Mouse (Mus musculus) monocyte, adult 5-6 weeks (primary cell): Measurements from ENCODE around the gene Ehf. TPM values are rescaled to one million over a fixed set of nuclear protein-coding genes. Genes with fewer than 3 reads are reported as not detected.

Experiments
- ATAC-seq: fragments of 153-309, 156-312 bp; replicated peaks from 2 replicates; pipeline ENCODE4 v1.8.0; 2017; ENCODE audit warnings: mild to moderate bottlenecking; ENCODE audit not compliant: low TSS enrichment, insufficient number of reproducible peaks, severe bottlenecking, poor library complexity, low FRiP score
- total RNA-seq: library from RNA; stranded (forward); fragments of 200-1000, 200-491, 200-594 nt; gene quantifications from 3 replicates; pipeline ENCODE4 v1.2.3, GENCODE M21; 2017

The Ehf gene
- total RNA-seq, 1 experiment from 2014 or later: 1.1 TPM

DNA sequence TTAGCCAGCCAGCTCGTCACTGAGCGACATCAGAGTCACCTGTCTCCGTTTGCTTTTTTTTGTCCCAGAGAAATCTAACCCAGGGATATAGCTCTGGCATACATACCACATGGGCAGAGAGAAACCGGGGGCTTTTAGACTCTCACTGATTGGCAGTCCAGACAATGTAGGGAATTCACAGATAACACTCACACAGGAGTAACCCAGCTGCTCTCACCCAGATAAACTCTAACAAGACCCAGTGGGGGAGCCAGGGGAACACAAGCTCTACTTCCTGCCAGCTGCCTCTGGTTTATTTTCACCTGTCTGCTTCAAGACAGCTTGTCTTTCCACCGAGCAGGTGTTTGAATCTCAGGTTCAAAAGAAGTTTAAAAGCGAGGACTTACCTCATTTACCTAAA, 409 bp downstream of the Ehf start:
- no peak for ATAC-seq

DNA sequence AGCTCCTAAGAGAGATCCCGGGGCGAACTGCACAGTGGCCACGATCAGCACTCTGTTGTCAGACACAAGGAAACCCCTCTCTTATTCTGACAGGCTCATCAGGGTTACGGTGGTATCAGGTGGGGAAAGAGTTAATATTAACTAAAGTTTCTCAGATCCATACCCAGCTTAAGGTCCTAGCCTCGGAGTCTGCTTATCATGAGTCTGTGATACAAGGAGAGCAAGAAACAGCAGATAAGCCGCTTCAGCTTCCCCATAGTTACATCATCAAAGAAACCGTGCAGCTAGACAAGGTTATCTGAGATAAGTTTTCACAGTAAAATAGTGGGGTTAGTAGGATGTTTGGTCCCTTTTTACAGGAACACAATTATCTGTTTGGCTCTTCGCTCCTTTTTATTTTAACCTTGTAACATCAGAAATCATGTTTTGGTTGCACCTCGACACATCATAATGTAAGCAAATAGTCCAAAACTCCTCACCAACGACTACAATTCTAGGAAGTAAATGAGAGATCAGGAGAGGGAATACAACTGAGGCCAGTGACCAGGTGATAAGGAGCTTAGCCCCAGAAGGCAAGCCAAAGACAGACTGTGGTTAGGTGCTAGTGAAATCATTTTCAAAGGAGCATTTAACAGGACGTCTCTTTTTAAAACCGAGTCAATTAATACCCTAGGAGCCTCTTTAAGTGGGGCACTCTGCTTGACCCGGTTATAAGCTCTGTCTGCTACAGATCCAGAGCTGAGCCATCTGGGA, 4.2 kb downstream of the Ehf start:
- no peak for ATAC-seq

DNA sequence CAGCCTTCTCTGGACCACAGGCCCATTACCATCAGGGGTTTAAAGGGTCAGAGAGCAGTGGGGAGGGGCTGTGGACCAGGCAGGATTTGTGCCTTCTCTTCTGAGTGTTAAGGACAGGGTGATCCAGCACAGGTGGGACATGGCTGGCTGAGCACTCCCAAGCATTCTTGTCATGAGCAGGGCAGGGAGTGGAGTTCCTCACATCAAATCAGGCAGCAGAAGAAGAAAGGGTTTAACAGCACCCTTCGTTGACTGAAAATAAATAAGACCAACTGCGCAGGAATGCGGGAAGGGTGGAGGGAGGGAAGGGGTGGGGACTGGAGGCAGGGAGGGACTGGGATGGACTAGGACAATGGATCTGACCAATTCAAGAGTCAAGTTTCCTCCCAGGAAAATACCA, 8.6 kb downstream of the Ehf start:
- no peak for ATAC-seq

DNA sequence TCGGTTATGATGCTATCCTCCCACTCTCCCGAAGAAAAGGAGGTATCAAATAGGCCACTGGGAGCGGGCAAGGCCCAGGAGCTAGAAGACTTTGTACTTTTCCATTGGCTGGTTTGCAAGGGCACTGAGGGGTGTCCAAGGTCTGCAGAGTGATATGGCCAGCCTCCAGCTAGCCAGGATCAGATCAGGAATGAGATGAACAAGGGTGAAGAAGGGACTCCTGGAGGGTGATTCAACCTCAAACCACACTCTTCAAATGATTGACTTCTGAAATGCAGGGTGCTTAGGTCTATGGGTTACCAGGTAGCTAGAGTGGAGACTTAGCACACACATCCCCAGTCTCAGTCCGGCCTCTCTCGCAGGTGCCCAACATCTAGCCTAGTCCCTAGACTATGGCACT, 9.3 kb downstream of the Ehf start:
- no peak for ATAC-seq

DNA sequence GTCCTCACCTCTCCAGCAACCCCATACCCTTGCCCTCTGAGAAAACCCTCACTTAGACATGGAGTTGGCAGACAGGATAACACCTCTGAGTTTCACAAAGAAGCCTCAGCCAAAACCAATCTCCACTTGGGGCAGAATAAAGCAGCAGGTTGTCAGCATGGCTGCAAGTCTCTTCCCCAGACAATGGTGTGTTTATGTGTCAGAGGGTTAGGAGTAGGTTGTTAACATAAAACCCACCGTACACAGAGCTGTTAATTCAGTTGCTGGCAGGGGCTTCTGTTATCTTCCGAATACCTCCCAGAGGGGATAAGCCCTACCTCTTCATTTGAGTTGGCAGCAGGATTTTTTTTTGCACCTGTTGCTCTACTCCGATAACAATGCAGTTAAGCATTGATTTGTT, 9.9 kb downstream of the Ehf start:
- no peak for ATAC-seq

DNA sequence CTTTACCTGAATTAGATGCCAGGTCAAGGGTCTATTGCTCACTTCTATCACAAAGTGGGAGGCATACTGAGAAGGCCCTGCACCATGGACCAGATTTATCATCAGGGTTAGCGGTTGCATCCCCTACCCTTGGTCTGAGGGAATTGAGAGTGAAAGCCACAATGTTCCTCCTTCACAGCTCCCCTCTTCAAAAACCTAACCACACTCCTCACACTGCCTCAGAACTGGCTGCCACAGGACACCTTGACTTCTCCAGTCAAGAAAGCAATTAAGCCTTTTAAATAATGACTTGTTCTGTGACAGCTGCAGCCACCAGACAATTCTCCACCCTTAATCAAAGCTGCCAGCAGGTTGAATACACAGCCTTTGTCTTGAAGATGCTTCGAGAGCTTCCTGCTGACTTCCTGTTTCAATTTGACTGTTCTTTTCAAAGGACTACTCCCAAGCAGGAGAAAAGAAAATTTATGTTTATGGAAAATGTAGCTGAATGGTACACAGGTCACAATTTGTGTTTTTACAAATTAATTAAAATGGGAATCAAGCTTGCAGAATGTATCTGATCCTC, 12.3 kb downstream of the Ehf start:
- no peak for ATAC-seq

DNA sequence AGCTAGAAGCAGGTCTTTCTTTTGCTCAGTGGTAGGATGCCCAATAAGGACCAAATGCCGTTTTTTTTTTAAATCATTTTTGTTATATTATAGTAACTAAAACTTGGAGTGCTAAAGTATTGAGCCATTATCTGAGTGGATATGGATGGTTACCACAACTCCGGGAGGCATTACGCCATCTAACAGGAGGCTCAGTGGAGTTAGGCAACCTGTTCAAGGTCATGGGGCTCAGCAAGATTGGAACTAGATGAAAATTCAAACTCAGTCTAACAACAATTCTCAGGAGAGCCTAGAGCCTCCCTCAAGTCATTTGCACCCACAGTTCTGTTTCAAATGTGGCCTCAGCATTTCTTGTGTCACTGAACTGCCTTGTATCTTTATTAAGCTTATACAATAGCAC, 12.9 kb downstream of the Ehf start:
- no peak for ATAC-seq

DNA sequence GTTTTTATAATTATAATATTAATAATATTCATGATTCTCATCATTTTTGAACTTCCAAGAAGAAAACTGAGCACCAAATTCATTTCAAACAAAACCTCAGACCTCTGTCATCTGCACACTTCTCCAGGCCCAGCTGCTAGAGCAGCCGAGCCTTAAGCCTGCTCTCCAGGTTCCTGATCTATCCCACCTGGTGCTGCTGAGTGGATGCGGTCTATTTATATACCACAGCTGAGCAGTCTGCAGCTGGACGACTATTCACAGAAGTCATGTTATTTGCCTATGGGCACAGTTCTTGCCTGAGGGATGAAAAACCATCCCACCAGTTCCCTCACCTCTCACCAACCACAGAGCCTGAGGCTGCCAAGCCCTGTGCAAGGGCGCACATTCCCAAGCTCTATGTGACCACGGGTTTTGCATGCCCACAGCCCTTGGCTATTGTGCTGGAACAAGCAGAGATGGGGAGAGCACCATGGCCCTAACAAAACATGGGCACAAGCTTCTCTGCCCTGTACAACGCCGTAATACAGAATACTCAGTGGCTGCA, 13.6 kb downstream of the Ehf start:
- no peak for ATAC-seq

DNA sequence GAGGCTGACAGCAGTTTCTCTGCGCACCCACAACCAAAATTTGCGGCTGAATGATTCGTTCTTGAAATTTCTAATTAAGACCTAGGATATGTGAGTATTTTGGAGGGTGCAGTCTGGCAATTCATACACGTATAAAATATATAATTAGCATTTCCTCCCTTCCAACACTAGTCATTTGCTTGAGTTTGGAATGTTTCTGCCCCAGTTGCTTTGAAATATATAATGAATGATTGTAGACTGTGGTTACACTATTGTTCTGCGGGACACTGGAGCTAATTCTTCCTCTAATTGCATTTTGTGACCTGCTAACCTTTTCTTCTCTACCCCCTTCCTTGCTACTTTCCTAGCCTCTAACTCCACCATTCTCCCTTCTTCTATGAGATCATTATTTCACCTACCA, 15.4 kb downstream of the Ehf start:
- no peak for ATAC-seq

DNA sequence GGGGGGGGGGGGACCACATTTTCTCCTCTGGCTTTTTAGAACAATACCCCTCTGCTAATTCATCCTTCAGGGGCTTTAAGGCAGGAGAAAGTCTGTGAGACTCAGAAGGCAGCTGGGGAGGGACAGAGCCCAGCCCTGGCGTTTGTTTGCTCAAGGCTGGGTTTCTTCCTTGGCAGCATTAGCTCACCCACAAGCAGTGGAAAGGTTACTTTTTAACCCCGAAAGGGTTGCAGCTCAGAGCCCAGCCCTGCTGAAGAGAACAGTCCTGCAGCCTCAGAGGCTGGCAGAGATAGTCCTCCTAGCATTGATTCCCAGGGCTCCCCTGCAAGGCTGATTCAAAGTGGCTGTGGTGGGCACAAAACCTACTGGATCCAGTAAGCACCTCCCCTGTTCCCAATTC, 17.5 kb downstream of the Ehf start:
- ATAC-seq: no peak

DNA sequence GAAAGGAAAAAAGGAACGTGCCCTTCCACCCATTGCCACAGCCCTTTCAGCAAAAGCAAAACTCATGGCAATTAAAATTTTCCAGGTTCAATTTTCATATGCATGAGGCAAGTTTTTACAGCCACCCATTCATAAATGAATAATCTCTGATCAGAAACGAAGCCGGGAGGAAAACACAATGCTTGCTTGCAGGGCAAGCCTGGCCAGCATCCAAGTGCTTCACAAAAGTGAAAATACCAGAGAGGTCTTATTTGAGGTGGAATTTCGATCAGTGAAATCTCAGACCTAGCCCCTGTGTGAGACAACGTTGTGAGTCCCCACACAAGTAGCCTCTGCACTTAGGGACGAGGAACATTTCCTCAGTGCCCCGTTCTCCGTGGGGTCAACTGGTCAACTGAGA, 19.3 kb downstream of the Ehf start:
- ATAC-seq: no peak

DNA sequence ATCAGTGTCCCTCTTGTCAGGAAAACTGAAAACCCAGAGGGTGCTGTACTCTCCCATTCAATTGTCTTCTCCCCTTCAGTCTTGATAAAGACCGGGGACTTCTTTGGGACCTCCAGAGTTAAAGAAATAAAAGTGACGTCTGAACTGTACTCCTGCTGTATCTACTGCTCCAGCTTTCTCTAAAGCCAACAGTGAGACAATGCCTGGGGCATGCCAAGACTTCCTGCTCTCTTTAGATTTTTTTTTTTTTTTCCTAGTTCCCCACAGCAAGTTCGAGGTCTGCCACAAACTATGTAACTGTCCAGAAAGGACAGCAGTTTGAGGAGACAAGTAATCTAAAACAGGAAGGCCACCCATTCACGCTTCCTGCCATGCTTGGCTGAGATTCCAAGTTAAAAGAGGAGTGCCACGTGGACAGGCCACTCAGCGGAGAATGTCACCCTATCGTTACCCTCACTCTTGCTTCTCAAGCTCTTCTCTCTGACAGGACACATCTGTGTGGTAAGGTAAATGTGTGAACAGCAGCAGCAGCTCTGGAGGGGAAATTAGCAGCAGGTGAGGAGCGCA, 20.8 kb downstream of the Ehf start:
- ATAC-seq: no peak

DNA sequence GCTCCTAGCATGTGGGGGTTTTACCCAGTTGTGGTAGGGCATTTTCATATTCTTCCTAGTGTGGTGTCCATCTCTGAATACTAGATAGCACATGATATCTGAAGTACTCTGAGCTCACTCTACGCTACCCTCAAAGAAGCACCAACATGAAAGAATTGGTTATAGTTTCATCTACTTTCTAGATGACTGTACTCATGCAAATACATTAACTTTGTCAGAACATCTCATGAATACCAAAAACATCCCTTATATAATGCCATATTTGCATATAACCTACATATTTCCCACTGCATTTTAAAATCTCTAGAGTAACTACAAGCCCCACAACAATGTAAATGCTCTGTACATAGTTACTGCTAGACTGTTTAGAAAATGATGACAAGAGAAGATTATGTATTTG, 23.2 kb downstream of the Ehf start:
- no peak for ATAC-seq

DNA sequence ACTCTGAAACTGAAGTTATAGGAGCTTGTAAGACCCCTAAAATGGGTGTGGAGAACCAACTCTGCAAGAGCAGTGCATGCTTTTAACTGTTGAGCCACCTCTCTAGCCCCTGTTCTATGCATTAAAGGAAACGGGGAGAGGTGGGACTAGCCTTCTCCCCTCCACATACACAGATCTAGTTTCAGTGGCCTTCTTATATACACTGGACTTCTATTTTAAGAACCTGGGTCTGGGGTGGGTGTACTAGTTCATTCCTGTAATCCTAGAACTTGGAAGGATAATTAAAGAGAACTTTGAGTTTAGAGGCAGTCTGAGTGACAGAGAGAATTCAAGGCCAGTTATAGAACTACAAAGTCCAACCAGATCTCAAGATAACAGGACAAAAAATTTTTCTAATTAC, 24.6 kb downstream of the Ehf start:
- ATAC-seq: no peak

DNA sequence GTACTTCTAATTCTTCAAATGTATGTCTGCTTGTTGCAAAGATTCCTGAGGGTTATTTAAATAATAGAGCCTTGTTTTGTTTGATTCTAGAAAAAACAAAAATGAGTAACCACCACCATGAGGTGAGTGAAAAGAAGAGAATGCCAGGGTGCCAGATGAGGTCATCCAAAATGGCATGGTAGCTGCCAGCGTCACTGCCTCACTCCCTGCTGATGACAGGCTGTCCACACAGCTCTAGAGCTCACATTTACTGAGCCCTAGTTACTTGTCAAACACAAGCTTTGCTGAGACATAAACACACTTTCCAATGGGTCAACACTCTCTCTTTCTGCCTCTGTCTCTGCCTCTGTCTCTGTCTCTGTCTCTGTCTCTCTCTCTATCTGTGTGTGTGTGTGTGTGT, 25.3 kb downstream of the Ehf start:
- ATAC-seq: no peak

DNA sequence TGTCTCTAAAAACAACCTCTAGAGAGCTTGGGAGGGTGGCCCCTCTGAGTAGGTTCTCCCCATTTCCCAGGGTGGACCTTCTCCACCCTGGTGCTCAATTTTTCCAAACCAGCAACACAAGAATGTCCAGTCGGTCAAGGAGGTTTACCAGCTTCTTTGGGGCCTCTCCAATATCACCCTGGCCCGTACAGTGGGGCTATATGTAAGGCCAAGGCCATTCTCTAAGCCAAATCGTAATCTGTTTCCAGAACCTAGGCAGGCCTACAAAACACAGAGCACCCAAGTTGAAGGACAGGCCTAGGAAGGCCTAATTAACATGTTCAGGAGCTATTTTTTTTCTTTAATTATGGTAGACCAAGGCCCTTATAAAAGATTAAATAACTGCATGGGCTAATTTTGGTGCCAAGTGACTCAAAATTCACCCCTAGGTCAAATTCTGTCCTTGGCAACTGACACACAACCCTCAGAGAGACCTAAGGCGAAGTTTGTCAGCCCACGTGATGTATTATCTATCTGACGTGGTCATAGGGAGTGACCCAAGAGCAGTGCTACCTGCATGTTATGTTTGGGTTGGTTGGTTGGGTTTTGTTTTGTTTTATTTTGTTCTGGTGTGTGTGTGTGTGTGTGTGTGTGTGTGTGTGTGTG, 27.6 kb downstream of the Ehf start:
- no peak for ATAC-seq

DNA sequence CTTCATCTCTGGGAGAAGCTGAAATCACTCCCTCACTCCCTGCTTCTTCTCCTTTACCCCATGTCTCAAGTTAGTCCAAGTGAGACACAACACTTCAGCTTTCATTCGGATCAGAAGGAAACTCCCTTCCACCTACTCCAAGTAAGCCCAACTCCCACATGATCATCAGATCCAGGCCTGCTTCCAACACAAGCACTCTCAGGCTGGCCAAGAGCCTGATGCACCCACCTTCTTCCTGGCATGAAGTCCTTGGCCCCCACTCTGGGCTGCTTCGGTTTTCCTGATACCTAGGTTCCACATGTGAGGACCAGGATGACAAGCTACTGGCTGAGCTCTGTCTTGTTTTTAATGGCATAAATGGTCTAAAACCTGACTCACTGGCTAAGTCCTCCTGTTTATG, 28.3 kb downstream of the Ehf start:
- no peak for ATAC-seq

DNA sequence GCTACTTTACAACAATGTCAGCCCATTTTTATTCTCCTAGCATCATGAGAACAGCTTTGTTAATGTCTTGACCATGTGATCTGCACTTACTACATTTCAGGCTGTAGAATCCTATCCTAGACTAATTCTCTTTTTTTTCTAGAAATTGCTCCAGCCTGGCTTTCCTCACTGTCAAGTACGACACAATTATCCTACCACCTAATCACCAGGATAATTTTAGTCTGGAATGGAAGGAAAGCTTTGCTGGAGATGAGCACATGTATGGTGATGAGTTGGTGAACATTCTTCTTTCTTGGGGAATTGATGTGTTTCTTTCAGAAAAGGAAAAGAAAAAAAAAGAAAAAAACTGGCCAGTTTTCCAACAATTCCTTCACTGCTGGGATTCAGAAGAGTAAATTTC, 28.8 kb downstream of the Ehf start:
- ATAC-seq: no peak

DNA sequence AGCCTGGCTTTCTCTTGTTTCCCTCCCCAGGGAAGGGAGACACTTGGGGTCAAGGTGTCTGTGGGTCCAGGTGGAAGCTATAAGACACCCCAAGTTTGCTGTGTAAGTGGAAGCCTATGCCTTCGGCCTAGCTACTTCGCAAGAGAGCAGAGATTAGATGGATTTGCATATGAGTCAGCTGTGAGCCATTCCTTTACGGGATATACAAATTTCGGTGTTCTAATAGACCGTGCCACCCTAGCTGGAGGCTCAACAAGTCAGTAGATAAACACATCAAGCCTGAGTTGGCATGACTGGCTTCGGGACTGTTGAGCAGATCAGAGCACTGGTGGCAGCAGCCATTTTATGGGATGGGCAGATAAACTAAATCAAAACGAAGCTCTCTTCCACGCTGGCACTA, 31.6 kb downstream of the Ehf start:
- ATAC-seq: no peak
